11 mouse cellular contexts compared by ENCODE assay signal in the genomic region with DNA sequence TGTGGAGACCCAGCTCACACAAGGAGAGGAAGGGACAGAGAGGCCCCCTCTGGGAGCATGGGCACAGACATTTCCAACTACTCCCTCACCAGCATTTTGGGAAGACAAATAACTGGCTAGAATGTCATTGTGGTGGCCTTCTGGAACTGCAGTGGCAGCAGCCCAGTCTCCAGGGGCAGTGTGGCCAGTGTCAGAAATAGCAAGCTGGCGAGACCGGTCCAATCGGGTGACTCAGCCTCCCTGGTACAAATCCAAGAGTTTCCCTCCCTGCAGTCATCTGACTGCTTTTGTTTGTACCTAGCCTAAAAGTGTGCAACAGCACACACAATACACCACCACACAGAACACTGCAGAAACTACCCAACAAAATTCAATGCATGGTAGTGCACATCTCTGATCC. TPM values are rescaled to one million over a fixed set of nuclear protein-coding genes. Genes with fewer than 3 reads are reported as not detected.
DNase-seq lines count a peak whose midpoint lies in the region; ATAC-seq and TF ChIP-seq lines count a peak whose summit lies in the region.
"Had no signal": no experiment of that assay in that cellular context is flagged by ENCODE, and none has a peak within 500 bp of the region (broad histone marks: within the 10 kb centered on the region; RNA-seq: fewer than 3 reads in every experiment).

No protein-coding gene starts in this region.

- H3K4me3 ChIP-seq in heart, embryonic 13.5 days = no peak overlapping the region
- no peak overlapping the region for H3K4me3 ChIP-seq in stomach, postnatal 0 days (ENCODE audit: low read depth, low read length)
- H3K4me3 ChIP-seq: limb, embryonic 13.5 days had no signal

- no peak overlapping the region for H3K4me2 ChIP-seq in heart, embryonic 13.5 days
- no peak overlapping the region for H3K4me2 ChIP-seq in stomach, postnatal 0 days (replicated peaks; ENCODE audit: low read depth)
- H3K4me2 ChIP-seq: limb, embryonic 13.5 days; midbrain, embryonic 11.5 days had no signal

- DNase-seq in urinary bladder, postnatal 14 days (ENCODE audit: low spot score) = peak; percentile 75
- no peak for DNase-seq in urinary bladder, postnatal 4 days (ENCODE audit: low spot score in 2 of 2)
- peak; percentile 92 for DNase-seq in brain, adult 2 months (ENCODE audit: low read depth, low spot score)
- DNase-seq in stomach, postnatal 0 days (ENCODE audit: low spot score) = peak; percentile 34
- no peak for DNase-seq in thymus, adult 18-20 months
- no peak for DNase-seq in kidney, adult 8-10 months
- DNase-seq: thymus, postnatal 4 days had no signal

- H3K4me1 ChIP-seq in heart, embryonic 13.5 days = peaks cover 10% of the 10 kb centered on the region
- 0 out of 2 replicates have a peak, but pooled peaks cover 4% of the 10 kb centered on the region for H3K4me1 ChIP-seq in stomach, postnatal 0 days (replicated peaks; ENCODE audit: control insufficient read depth, insufficient read depth)

- no peak for ATAC-seq in heart, embryonic 13.5 days (ENCODE audit: extremely low read depth, insufficient number of reproducible peaks, low FRiP score, low TSS enrichment)
- peak; percentile 66 for ATAC-seq in stomach, postnatal 0 days (ENCODE audit: low FRiP score, low TSS enrichment)
- no peak for ATAC-seq in frontal cortex, adult (ENCODE audit: low TSS enrichment)

- no peaks in the 10 kb centered on the region for H3K36me3 ChIP-seq in heart, embryonic 13.5 days
- no peaks in the 10 kb centered on the region for H3K36me3 ChIP-seq in stomach, postnatal 0 days (ENCODE audit: control insufficient read depth, insufficient read depth, low read length)

- H3K9ac ChIP-seq in heart, embryonic 13.5 days = no peak overlapping the region
- H3K9ac ChIP-seq in stomach, postnatal 0 days (ENCODE audit: low read length) = no peak overlapping the region
- H3K9ac ChIP-seq: limb, embryonic 13.5 days had no signal

- 78% methylated on average over 3 of the region's 3 CpGs for WGBS in heart, embryonic 13.5 days
- 54% methylated on average over 3 of the region's 3 CpGs for WGBS in stomach, postnatal 0 days

- 0 out of 2 replicates have a peak overlapping the region, but pooled peaks have one; percentile 17 for H3K27ac ChIP-seq in heart, embryonic 13.5 days (replicated peaks)
- no peak overlapping the region for H3K27ac ChIP-seq in stomach, postnatal 0 days (replicated peaks)
- H3K27ac ChIP-seq: limb, embryonic 13.5 days had no signal

- 0 out of 2 replicates have a peak, but pooled peaks have one; percentile 23 for TF ChIP-seq CTCF in stomach, postnatal 0 days (IDR thresholded peaks at IDR 0.05; ENCODE audit: low read depth)

- H3K9me3 ChIP-seq in heart, embryonic 13.5 days = no peaks in the 10 kb centered on the region
- H3K9me3 ChIP-seq in stomach, postnatal 0 days (ENCODE audit: control insufficient read depth, low read length) = no peaks in the 10 kb centered on the region

- H3K27me3 ChIP-seq in heart, embryonic 13.5 days (replicated peaks) = no peaks in the 10 kb centered on the region
- H3K27me3 ChIP-seq in stomach, postnatal 0 days (ENCODE audit: control insufficient read depth, insufficient read depth, low read length) = no peaks in the 10 kb centered on the region
- H3K27me3 ChIP-seq: limb, embryonic 13.5 days had no signal

- no peak for TF ChIP-seq EP300 in stomach, postnatal 0 days (optimal IDR thresholded peaks at IDR 0.05)

RNA-seq across cellular contexts. Expression of gene Mas1, which starts 35.7 kb away (rescaled TPM):
- polyA plus RNA-seq in heart, embryonic 13.5 days (2015; fragmentation: Nextera tagmentation; extraction: Ambion mirVana) = 0.25 and 0.31 TPM in 2 replicates
- 0.12 and 0.21 TPM in 2 replicates for polyA plus RNA-seq in stomach, postnatal 0 days (2015; fragmentation: Nextera tagmentation; extraction: Ambion mirVana)
- polyA plus RNA-seq: midbrain, embryonic 11.5 days had no signal

RNA-seq across cellular contexts. Expression of gene Mrgprh, which starts 43.6 kb away (rescaled TPM):
- polyA plus RNA-seq in heart, embryonic 13.5 days (2015; fragmentation: Nextera tagmentation; extraction: Ambion mirVana) = 0.14 TPM in 1 of 2 replicates, not detected in the other
- polyA plus RNA-seq in stomach, postnatal 0 days (2015; fragmentation: Nextera tagmentation; extraction: Ambion mirVana) = not detected in 2 replicates
- polyA plus RNA-seq: midbrain, embryonic 11.5 days had no signal

Comparison
In these comparisons a context has a peak if more than half of its experiments do, and no peak if none do; other contexts are left out.
1. DNase-seq: peak in urinary bladder, postnatal 14 days (single experiment), brain, adult 2 months (single experiment) and stomach, postnatal 0 days (single experiment); none in urinary bladder, postnatal 4 days (0 of 2), thymus, adult 18-20 months (0 of 2) and kidney, adult 8-10 months (0 of 2).